Mouse (Mus musculus) ES-Bruce4 (cell line): ENCODE results near the gene Mkrn1. TPM values are rescaled to one million over a fixed set of nuclear protein-coding genes. Genes with fewer than 3 reads are reported as not detected.

Source experiments
- H3K27ac ChIP-seq: 2 replicates; pipeline ENCODE4 v1.5.1; 2012; ENCODE audit warnings: low read length, inconsistent platforms; ENCODE audit not compliant: insufficient read depth
- H3K27me3 ChIP-seq: 2 replicates; pipeline ENCODE4 v1.6.1; 2012; ENCODE audit warnings: mild to moderate bottlenecking, low read length, inconsistent platforms; ENCODE audit not compliant: control insufficient read depth, poor library complexity, insufficient read depth, severe bottlenecking
- H3K36me3 ChIP-seq: 2 replicates; pipeline ENCODE4 v1.6.1; 2012; ENCODE audit warnings: inconsistent platforms, mild to moderate bottlenecking, low read length, moderate library complexity; ENCODE audit not compliant: control insufficient read depth, poor library complexity, insufficient read depth, severe bottlenecking
- H3K4me1 ChIP-seq: one replicate; pipeline ENCODE4 v1.8.1; 2011; ENCODE audit warnings: low read length; ENCODE audit not compliant: control insufficient read depth, insufficient read depth
- H3K4me3 ChIP-seq: 2 replicates; pipeline ENCODE4 v1.5.1; 2011; ENCODE audit warnings: low read depth, mild to moderate bottlenecking, low read length
- H3K9ac ChIP-seq: 2 replicates; pipeline ENCODE4 v1.6.1; 2012; ENCODE audit warnings: low read depth, mild to moderate bottlenecking, inconsistent platforms; ENCODE audit not compliant: poor library complexity, severe bottlenecking
- H3K9me3 ChIP-seq: replicated peaks from 2 replicates; pipeline ENCODE4 v1.6.1; 2012; ENCODE audit warnings: mild to moderate bottlenecking, low read length, inconsistent platforms; ENCODE audit not compliant: control insufficient read depth, poor library complexity, insufficient read depth, severe bottlenecking
- CTCF ChIP-seq: IDR thresholded peaks from one replicate; pipeline ENCODE4 v1.8.1; 2011; ENCODE audit warnings: low read depth, low read length
- EP300 ChIP-seq: IDR thresholded peaks from 2 replicates; pipeline ENCODE4 v1.6.1; 2011; ENCODE audit warnings: low read depth, low read length; ENCODE audit not compliant: insufficient read depth
- POLR2A ChIP-seq: IDR thresholded peaks from one replicate; pipeline ENCODE4 v1.8.1; 2011; ENCODE audit warnings: low read length; ENCODE audit not compliant: insufficient read depth
- polyA plus RNA-seq: library from polyadenylated mRNA; stranded (reverse); fragments of >200 nt; gene quantifications from 2 replicates; pipeline ENCODE4 v1.2.4, GENCODE M21; 2011; ENCODE audit warnings: low read depth; ENCODE audit not compliant: missing spikeins, insufficient read depth, insufficient read length

The Mkrn1 gene
- polyA plus RNA-seq, 1 experiment: 361 TPM

GRCm38 (mm10) chr6:39454616-39455015 is 34.4 kb upstream of the Mkrn1 start:
- Histone ChIP-seq H3K4me3 (no peak overlapping the region), H3K27ac (peak overlapping the region; percentile 44), H3K9me3 (no peaks in the 10 kb centered on the region), H3K9ac (peak overlapping the region; percentile 41; the same call in 1 of the 2 replicates), H3K27me3 (no peaks in the 10 kb centered on the region), H3K36me3 (no peaks in the 10 kb centered on the region), H3K4me1 (peaks cover 8% of the 10 kb centered on the region)
- TF ChIP-seq EP300 (no peak), POLR2A (no peak), CTCF (no peak)

- H3K4me3 ChIP-seq: no peak overlapping the region
- no peak for TF ChIP-seq CTCF
- no peak for TF ChIP-seq POLR2A
- TF ChIP-seq EP300: no peak
- no peak overlapping the region for H3K9ac ChIP-seq
- no peaks in the 10 kb centered on the region for H3K36me3 ChIP-seq
- no peak overlapping the region for H3K27ac ChIP-seq
- H3K27me3 ChIP-seq: no peaks in the 10 kb centered on the region
- peaks cover 12% of the 10 kb centered on the region for H3K4me1 ChIP-seq
- H3K9me3 ChIP-seq: no peaks in the 10 kb centered on the region
These were observed 33.3 kb upstream of the Mkrn1 start for GRCm38 (mm10) chr6:39453564-39453963.

GRCm38 (mm10) chr6:39451033-39451432 is 30.8 kb upstream of the Mkrn1 start:
- no peaks in the 10 kb centered on the region for H3K27me3 ChIP-seq
- peak overlapping the region; percentile 54; the same call in 1 of the 2 replicates for H3K27ac ChIP-seq
- H3K9ac ChIP-seq: no peak overlapping the region
- no peak overlapping the region for H3K4me3 ChIP-seq
- H3K9me3 ChIP-seq: no peaks in the 10 kb centered on the region
- H3K36me3 ChIP-seq: no peaks in the 10 kb centered on the region
- peaks cover 14% of the 10 kb centered on the region for H3K4me1 ChIP-seq
- TF ChIP-seq CTCF: peak; percentile 8
- TF ChIP-seq EP300: no peak
- TF ChIP-seq POLR2A: no peak

GRCm38 (mm10) chr6:39450580-39450979 is 30.3 kb upstream of the Mkrn1 start:
- TF ChIP-seq CTCF (no peak), EP300 (no peak), POLR2A (no peak)
- Histone ChIP-seq H3K36me3 (no peaks in the 10 kb centered on the region), H3K27me3 (no peaks in the 10 kb centered on the region), H3K27ac (peak overlapping the region; percentile 100), H3K4me3 (no peak overlapping the region), H3K9ac (no peak overlapping the region), H3K9me3 (no peaks in the 10 kb centered on the region), H3K4me1 (peaks cover 14% of the 10 kb centered on the region)

- H3K4me3 ChIP-seq: 0 out of 2 replicates have a peak overlapping the region, but pooled peaks have one; percentile 16
- H3K9ac ChIP-seq: peak overlapping the region; percentile 11
- no peaks in the 10 kb centered on the region for H3K27me3 ChIP-seq
- no peak for TF ChIP-seq EP300
- no peak for TF ChIP-seq CTCF
- no peak for TF ChIP-seq POLR2A
- peaks cover 12% of the 10 kb centered on the region for H3K4me1 ChIP-seq
- no peaks in the 10 kb centered on the region for H3K9me3 ChIP-seq
- H3K27ac ChIP-seq: peak overlapping the region; percentile 100
- H3K36me3 ChIP-seq: no peaks in the 10 kb centered on the region
These were observed 27.3 kb upstream of the Mkrn1 start for GRCm38 (mm10) chr6:39447429-39448185.
